Mouse (Mus musculus) embryo, embryonic 10.5 days (tissue): ENCODE measurements around the gene Trmt61a.
"Not testable (repeated sequence)": the region's sequence is repeated elsewhere in the genome, so short reads cannot be mapped to it uniquely, and the experiment has no call there.

Experiments
- DNase-seq: peaks from one replicate; pipeline ENCODE4 v3.0.0-alpha.2; 2015; ENCODE audit warnings: low spot score

The Trmt61a gene

GRCm38 (mm10) chr12:111698346-111698913, 20.5 kb downstream of the Trmt61a start:
- no peak for DNase-seq

- DNase-seq, result no peak
These were observed 21.6 kb downstream of the Trmt61a start for GRCm38 (mm10) chr12:111699542-111699941.

GRCm38 (mm10) chr12:111700920-111701458, 23.1 kb downstream of the Trmt61a start:
- no peak for DNase-seq

- DNase-seq, result no peak
These were observed 25.4 kb downstream of the Trmt61a start for GRCm38 (mm10) chr12:111703301-111703700.

GRCm38 (mm10) chr12:111704609-111705008, 26.7 kb downstream of the Trmt61a start:
- DNase-seq, result no peak

- no peak for DNase-seq
These were observed 27.5 kb downstream of the Trmt61a start for GRCm38 (mm10) chr12:111705186-111705973.

GRCm38 (mm10) chr12:111708181-111708580, 30.3 kb downstream of the Trmt61a start:
- no peak for DNase-seq

- no peak for DNase-seq
These were observed 32.2 kb downstream of the Trmt61a start for GRCm38 (mm10) chr12:111710091-111710490.

GRCm38 (mm10) chr12:111712476-111712875, 34.6 kb downstream of the Trmt61a start:
- DNase-seq, result peak; percentile 55

- DNase-seq, result peak; percentile 92
These were observed 35.2 kb downstream of the Trmt61a start, which contains the start of the genes Bag5 and Apopt1 for GRCm38 (mm10) chr12:111713004-111713651. Gene Bag5, minus strand, starts transcription at chr12:111713257. Gene Apopt1, plus strand, starts transcription at chr12:111713261.

GRCm38 (mm10) chr12:111713880-111714279, 36.0 kb downstream of the Trmt61a start:
- not testable (repeated sequence) for DNase-seq

GRCm38 (mm10) chr12:111716505-111716904, 38.6 kb downstream of the Trmt61a start:
- DNase-seq, result no peak

GRCm38 (mm10) chr12:111718656-111719055, 40.8 kb downstream of the Trmt61a start:
- no peak for DNase-seq

- no peak for DNase-seq
These were observed 42.3 kb downstream of the Trmt61a start for GRCm38 (mm10) chr12:111720222-111720621.

- DNase-seq, result peak; percentile 48
These were observed 44.7 kb downstream of the Trmt61a start for GRCm38 (mm10) chr12:111722654-111723053.

GRCm38 (mm10) chr12:111724638-111725337, 46.9 kb downstream of the Trmt61a start:
- peak; percentile 40 for DNase-seq

GRCm38 (mm10) chr12:111725338-111726121, 47.6 kb downstream of the Trmt61a start:
- no peak for DNase-seq

GRCm38 (mm10) chr12:111726122-111726463, 48.2 kb downstream of the Trmt61a start:
- no peak for DNase-seq

GRCm38 (mm10) chr12:111727956-111728355, 50.1 kb downstream of the Trmt61a start:
- no peak for DNase-seq

GRCm38 (mm10) chr12:111731822-111732807, 54.2 kb downstream of the Trmt61a start:
- peak; percentile 94 for DNase-seq
